Mouse (Mus musculus): ENCODE results near the gene Podxl2. TPM values are rescaled to one million over a fixed set of nuclear protein-coding genes. Genes with fewer than 3 reads are reported as not detected.

Gene Podxl2
- polyA plus RNA-seq, 1 experiment from 2014 or later, result 182 TPM

DNA sequence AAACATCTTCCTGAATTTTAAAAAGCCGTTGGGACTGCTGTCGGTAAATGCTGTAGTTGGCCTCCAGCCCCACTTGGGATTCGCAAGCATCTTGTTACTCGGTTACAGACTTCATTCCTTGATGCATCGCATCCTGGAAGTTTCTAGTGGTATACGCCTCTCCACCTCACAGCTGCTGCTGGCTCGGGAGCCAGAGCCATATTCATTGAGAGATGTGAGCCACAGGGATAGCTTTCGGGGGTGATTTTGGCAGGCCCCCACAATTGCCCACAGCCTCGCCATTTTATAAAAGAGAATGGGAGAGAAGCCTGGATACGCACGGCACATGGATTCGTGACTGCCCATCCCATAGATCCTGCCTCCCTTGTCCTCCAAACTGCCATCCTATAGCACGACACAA, 81.0 kb downstream of the Podxl2 start:
- no peak for DNase-seq (ENCODE audit: low spot score)
- Histone ChIP-seq H3K36me3 (no peaks in the 10 kb centered on the region), H3K9me3 (no peaks in the 10 kb centered on the region), H3K27ac (no peak overlapping the region), H3K27me3 (ENCODE audit: insufficient read depth, poor library complexity, severe bottlenecking) (no peaks in the 10 kb centered on the region; the same call in 1 of the 2 replicates), H3K4me3 (no peak overlapping the region), H3K4me1 (replicated peaks) (peaks cover 56% of the 10 kb centered on the region)
- WGBS, result 84% methylated on average over 13 of the region's 13 CpGs

DNA sequence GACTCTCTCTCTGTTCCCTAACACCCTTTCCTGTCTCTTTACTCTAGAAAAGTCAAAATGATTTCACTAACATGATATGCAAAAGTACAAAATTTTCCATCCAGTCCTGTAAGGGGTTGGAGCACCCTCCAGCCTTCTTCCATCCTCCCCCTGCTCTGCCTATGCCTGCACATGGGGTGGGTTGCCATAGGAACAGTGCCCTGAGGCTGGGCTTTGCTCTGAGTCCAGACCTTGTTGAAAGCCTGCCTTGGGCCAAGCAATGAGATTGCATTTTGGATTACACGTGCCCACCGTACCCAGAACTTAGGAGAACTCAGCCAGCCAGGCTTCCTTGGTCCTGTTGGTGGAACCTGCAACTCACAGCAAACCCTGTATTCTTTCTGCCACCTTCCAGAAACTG, 81.6 kb downstream of the Podxl2 start:
- no peaks in the 10 kb centered on the region for H3K9me3 ChIP-seq
- no peaks in the 10 kb centered on the region for H3K36me3 ChIP-seq
- peak; percentile 47 for DNase-seq (ENCODE audit: low spot score)
- H3K27ac ChIP-seq, result 0 out of 2 replicates have a peak overlapping the region, but pooled peaks have one; percentile 16
- 54% methylated on average over 2 of the region's 2 CpGs for WGBS
- no peaks in the 10 kb centered on the region; the same call in 1 of the 2 replicates for H3K27me3 ChIP-seq (ENCODE audit: insufficient read depth, poor library complexity, severe bottlenecking)
- peaks cover 63% of the 10 kb centered on the region for H3K4me1 ChIP-seq (replicated peaks)
- H3K4me3 ChIP-seq, result no peak overlapping the region

Other genes starting within 250 kb of the Podxl2 start
- not detected in 2 replicates for gene Kbtbd12, start 237.1 kb downstream of the Podxl2 start, polyA plus RNA-seq (2016; fragmentation: Nextera tagmentation; extraction: Ambion mirVana)
- gene Mgll, start 150.6 kb downstream of the Podxl2 start, polyA plus RNA-seq (2016; fragmentation: Nextera tagmentation; extraction: Ambion mirVana), result 4.3 and 10.2 TPM in 2 replicates
- gene Abtb1, start 33.1 kb downstream of the Podxl2 start, polyA plus RNA-seq (2016; fragmentation: Nextera tagmentation; extraction: Ambion mirVana), result 27.2 and 27.5 TPM in 2 replicates
- 222 and 292 TPM in 2 replicates for gene Mcm2, start 23.7 kb upstream of the Podxl2 start, polyA plus RNA-seq (2016; fragmentation: Nextera tagmentation; extraction: Ambion mirVana)
- 60.5 and 62.3 TPM in 2 replicates for gene Tpra1, start 27.2 kb upstream of the Podxl2 start, polyA plus RNA-seq (2016; fragmentation: Nextera tagmentation; extraction: Ambion mirVana)

Measured in hindbrain, embryonic 10.5 days (tissue).